Mouse (Mus musculus) left cerebral cortex, adult 8-10 months (tissue): ENCODE data around the gene Prkcd. TPM values are rescaled to one million over a fixed set of nuclear protein-coding genes. Genes with fewer than 3 reads are reported as not detected.

Experiments
- microRNA-seq, 2 experiments: library from miRNA; unstranded; fragments of <30 nt; microRNA quantifications; one replicate each; pipeline ENCODE4 v1.2.0; 2022
- total RNA-seq, 4 experiments: library from RNA; stranded (reverse); gene quantifications; 2 replicates each; pipeline ENCODE4 v1.2.4; 2022

Prkcd gene
- total RNA-seq, 4 experiments from 2014 or later = 16.0 to 47.2 (median 18.0) TPM

Small RNA genes within 50 kb of the gene (microRNA-seq; reads per million reads assigned to microRNA genes)
- gene Mir3076 = 4.6 to 4.8 reads per million in 2 experiments

Other genes with a start within 250 kb of the Prkcd start
- 10 to 100 TPM; 20.2 to 25.2 (median 24.3) TPM for gene Dcp1a, start 146.7 kb downstream of the Prkcd start, total RNA-seq
- 10 to 100 TPM; 45.2 to 48.8 (median 46.9) TPM for gene Cacna1d, start 134.8 kb downstream of the Prkcd start, total RNA-seq
- 100 to 1,000 TPM; 204 to 217 (median 208) TPM for gene Tkt, start 77.9 kb downstream of the Prkcd start, total RNA-seq
- gene Rft1, start 28.1 kb upstream of the Prkcd start, total RNA-seq = 10 to 100 TPM; 11.9 to 13.7 (median 13.2) TPM
- gene Sfmbt1, start 88.6 kb upstream of the Prkcd start, total RNA-seq = 10 to 100 TPM; 36.1 to 43.5 (median 36.7) TPM
- 10 to 100 TPM; 24.3 to 28.8 (median 25.5) TPM for gene Tmem110, start 199.4 kb upstream of the Prkcd start, total RNA-seq